Mouse (Mus musculus) neural tube, embryonic 13.5 days (tissue): ENCODE results near the gene Tgfbr3. TPM values are rescaled to one million over a fixed set of nuclear protein-coding genes. Genes with fewer than 3 reads are reported as not detected.

Experiments used
- ATAC-seq: fragments of 200-750 bp; cut with Nextera tagmentation; 2 replicates; pipeline ENCODE4 v1.8.0; 2017; ENCODE audit warnings: low read depth, mild to moderate bottlenecking, moderate TSS enrichment, moderate library complexity
- H3K27ac ChIP-seq: fragments of 300-500 bp; sonication (generic); replicated peaks from 2 replicates; pipeline ENCODE4 v1.5.1; 2015; ENCODE audit warnings: moderate library complexity, mild to moderate bottlenecking, inconsistent platforms
- H3K27me3 ChIP-seq: fragments of 300-500 bp; sonication (generic); 2 replicates; pipeline ENCODE4 v1.6.1; 2015; ENCODE audit warnings: mild to moderate bottlenecking, inconsistent platforms
- H3K36me3 ChIP-seq: fragments of 300-500 bp; sonication (generic); 2 replicates; pipeline ENCODE4 v1.6.1; 2015; ENCODE audit warnings: mild to moderate bottlenecking, inconsistent platforms
- H3K4me1 ChIP-seq: fragments of 300-500 bp; sonication (generic); replicated peaks from 2 replicates; pipeline ENCODE4 v1.6.1; 2015; ENCODE audit warnings: inconsistent platforms
- H3K4me2 ChIP-seq: fragments of 300-500 bp; sonication (generic); 2 replicates; pipeline ENCODE4 v1.6.1; 2015; ENCODE audit warnings: inconsistent platforms, mild to moderate bottlenecking, moderate library complexity
- H3K4me3 ChIP-seq: fragments of 300-500 bp; sonication (generic); 2 replicates; pipeline ENCODE4 v1.5.1; 2015; ENCODE audit warnings: mild to moderate bottlenecking, inconsistent platforms
- H3K9ac ChIP-seq: fragments of 300-500 bp; sonication (generic); 2 replicates; pipeline ENCODE4 v1.6.1; 2015; ENCODE audit warnings: moderate library complexity, mild to moderate bottlenecking, inconsistent platforms
- H3K9me3 ChIP-seq: fragments of 300-500 bp; sonication (generic); 2 replicates; pipeline ENCODE4 v1.6.1; 2016; ENCODE audit warnings: inconsistent platforms
- WGBS: fragments of 180-500 bp; shearing (Covaris S2); methylation state at CpG from one replicate; pipeline ENCODE4 v1.1.7; 2015; 5-methylcytosine and 5-hydroxymethylcytosine counted together
- polyA plus RNA-seq: library from polyadenylated mRNA; unstranded; fragments of >200 nt; fragmentation: Nextera tagmentation; extraction: Ambion mirVana; gene quantifications from 2 replicates; pipeline ENCODE4 v1.2.1, GENCODE M21; 2015

Tgfbr3 gene
- polyA plus RNA-seq, 1 experiment from 2014 or later: 6.9 TPM

DNA sequence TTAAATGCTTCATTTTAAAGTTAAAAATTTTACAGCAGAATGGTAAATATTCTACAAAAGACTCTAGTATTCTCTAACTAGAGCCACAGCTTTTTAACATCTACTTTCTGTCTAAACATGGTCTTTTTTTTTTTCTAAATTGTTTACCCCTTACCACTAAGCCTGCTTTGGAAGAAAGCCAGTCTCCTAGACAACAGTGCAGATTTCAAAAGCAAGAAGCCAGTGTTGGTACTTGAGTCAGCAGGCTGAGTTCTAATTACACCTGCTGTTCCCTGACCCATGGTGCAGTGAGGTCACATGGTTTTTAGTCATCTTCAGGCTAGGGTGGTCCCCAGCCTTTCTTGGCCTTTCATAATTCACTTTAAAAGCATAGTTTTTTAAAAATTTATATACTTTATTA is 115.2 kb downstream of the Tgfbr3 start:
- Histone ChIP-seq H3K9ac (no peak overlapping the region), H3K36me3 (no peaks in the 10 kb centered on the region), H3K27me3 (no peaks in the 10 kb centered on the region), H3K4me3 (no peak overlapping the region), H3K4me2 (no peak overlapping the region), H3K4me1 (peaks cover 26% of the 10 kb centered on the region), H3K27ac (no peak overlapping the region), H3K9me3 (no peaks in the 10 kb centered on the region)
- ATAC-seq: no peak

DNA sequence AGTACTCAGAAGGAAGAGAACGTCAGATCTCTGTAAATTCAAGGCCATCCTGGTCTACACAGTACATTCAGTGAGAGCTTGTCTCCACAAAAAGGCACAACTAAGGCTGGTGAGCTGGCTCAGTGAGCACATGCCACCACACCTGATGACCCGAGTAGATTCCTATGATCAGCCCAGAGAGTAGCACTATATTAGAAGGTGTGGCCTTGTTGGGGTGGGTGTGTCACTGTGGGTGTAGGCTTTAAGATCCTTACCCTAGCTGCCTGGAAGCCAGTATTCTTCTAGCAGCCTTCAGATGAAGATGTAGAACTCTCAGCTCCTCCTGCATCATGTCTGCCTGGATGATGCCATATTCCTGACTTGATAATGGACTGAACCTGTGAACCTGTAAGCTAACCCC is 115.9 kb downstream of the Tgfbr3 start:
- Histone ChIP-seq H3K4me1 (peaks cover 26% of the 10 kb centered on the region), H3K27ac (no peak overlapping the region), H3K9me3 (no peaks in the 10 kb centered on the region), H3K36me3 (no peaks in the 10 kb centered on the region), H3K4me3 (no peak overlapping the region), H3K9ac (no peak overlapping the region), H3K27me3 (no peaks in the 10 kb centered on the region), H3K4me2 (no peak overlapping the region)
- 88% methylated on average over 2 of the region's 2 CpGs for WGBS
- ATAC-seq: no peak

DNA sequence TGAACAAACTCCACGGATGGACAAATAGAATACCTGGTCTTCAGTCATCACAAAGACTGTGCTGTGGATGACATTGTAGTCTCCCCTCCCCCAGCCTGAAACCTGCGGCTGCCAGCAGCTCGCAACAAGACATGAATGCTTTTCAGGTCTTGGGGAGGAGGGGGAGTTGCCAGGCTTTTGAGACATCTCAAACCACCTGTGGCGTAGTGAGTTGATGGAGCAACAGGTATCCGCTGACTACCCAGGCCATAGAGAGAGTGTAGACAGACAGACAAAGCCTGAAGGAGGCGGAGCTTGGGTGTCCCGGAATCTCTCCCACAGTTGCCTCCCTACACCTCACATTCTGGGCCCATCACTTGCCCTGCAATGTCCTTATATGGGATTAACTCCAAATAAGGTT is 117.6 kb downstream of the Tgfbr3 start:
- H3K4me2 ChIP-seq: no peak overlapping the region
- H3K36me3 ChIP-seq: no peaks in the 10 kb centered on the region
- H3K9ac ChIP-seq: no peak overlapping the region
- H3K9me3 ChIP-seq: no peaks in the 10 kb centered on the region
- H3K4me3 ChIP-seq: no peak overlapping the region
- no peaks in the 10 kb centered on the region for H3K27me3 ChIP-seq
- H3K27ac ChIP-seq: no peak overlapping the region
- WGBS: 67% methylated on average over 7 of the region's 7 CpGs
- H3K4me1 ChIP-seq: peaks cover 29% of the 10 kb centered on the region
- ATAC-seq: no peak

DNA sequence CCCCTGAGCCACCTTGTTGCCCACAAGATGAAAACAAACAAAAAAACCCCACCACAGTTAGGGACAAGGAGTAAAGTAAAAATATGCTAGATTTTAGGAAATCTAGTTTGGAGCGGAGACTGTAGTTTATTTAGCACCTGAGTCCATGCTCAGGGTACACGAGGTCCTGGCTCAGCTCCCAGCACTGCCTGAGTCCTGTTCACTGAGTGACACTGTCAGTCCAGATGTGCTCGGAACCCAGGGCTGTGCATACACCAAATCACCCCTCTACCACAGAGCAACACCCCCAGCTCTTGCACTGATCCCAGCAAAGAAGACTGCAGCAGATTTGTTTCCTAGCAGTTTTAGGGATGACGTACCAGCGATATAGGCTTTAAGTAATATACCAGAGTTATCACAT is 119.6 kb downstream of the Tgfbr3 start:
- H3K9me3 ChIP-seq: no peaks in the 10 kb centered on the region
- no peak overlapping the region for H3K27ac ChIP-seq
- H3K4me3 ChIP-seq: no peak overlapping the region
- H3K36me3 ChIP-seq: no peaks in the 10 kb centered on the region
- H3K4me2 ChIP-seq: no peak overlapping the region
- ATAC-seq: no peak
- WGBS: 82% methylated on average over 5 of the region's 5 CpGs
- peaks cover 33% of the 10 kb centered on the region for H3K4me1 ChIP-seq
- no peaks in the 10 kb centered on the region for H3K27me3 ChIP-seq
- no peak overlapping the region for H3K9ac ChIP-seq

DNA sequence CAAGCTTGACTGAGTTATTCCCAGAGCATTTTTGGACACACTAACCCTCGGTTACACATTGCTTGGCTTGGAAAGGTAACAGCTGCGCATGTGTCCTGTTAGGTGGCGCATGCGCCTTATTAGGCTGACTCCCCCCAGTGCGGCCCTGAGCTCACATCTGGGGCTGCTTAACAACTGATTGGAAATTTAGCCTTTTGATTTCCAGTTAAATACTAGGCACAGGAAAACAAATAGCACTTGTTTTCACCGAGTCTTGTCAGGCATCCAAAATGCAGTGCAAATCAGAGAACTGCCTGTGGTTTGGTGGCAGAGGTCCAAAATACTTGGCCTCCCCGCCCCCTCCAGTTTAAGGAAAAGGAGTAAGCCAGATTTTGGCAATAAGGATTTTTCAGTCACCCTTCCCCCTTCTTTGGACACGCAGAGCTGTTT is 121.5 kb downstream of the Tgfbr3 start:
- peak overlapping the region; percentile 46 for H3K27ac ChIP-seq
- no peak overlapping the region for H3K4me3 ChIP-seq
- WGBS: 38% methylated on average over 8 of the region's 8 CpGs
- H3K9ac ChIP-seq: no peak overlapping the region
- no peaks in the 10 kb centered on the region for H3K9me3 ChIP-seq
- ATAC-seq: peak; percentile 88
- H3K4me2 ChIP-seq: peak overlapping the region; percentile 29
- no peaks in the 10 kb centered on the region for H3K36me3 ChIP-seq
- peaks cover 32% of the 10 kb centered on the region for H3K4me1 ChIP-seq
- H3K27me3 ChIP-seq: no peaks in the 10 kb centered on the region; the same call in 1 of the 2 replicates

DNA sequence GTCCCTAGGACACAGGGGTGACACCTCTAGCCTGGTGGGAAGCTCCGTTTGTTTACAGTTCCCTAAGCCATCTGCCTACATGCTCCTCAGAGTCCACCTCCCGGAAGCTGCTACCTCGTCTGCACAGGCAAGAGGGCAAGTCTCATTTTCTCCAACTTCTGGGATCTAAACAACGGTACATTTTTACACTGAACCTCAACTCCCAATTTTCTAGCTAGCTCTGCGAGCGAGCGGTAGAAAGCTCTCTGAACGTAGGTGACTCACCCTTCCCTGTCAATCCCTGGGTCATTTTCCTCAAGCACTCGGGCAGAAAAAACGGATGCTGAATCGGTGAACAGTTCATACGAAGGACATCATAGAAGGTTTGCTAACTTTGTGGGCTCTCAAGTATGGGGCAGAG is 122.1 kb downstream of the Tgfbr3 start:
- Histone ChIP-seq H3K36me3 (no peaks in the 10 kb centered on the region), H3K4me1 (peaks cover 27% of the 10 kb centered on the region), H3K9me3 (no peaks in the 10 kb centered on the region), H3K4me3 (no peak overlapping the region), H3K4me2 (peak overlapping the region; percentile 29), H3K9ac (no peak overlapping the region), H3K27me3 (no peaks in the 10 kb centered on the region; the same call in 1 of the 2 replicates), H3K27ac (peak overlapping the region; percentile 46)
- ATAC-seq: no peak
- 64% methylated on average over 12 of the region's 12 CpGs for WGBS

DNA sequence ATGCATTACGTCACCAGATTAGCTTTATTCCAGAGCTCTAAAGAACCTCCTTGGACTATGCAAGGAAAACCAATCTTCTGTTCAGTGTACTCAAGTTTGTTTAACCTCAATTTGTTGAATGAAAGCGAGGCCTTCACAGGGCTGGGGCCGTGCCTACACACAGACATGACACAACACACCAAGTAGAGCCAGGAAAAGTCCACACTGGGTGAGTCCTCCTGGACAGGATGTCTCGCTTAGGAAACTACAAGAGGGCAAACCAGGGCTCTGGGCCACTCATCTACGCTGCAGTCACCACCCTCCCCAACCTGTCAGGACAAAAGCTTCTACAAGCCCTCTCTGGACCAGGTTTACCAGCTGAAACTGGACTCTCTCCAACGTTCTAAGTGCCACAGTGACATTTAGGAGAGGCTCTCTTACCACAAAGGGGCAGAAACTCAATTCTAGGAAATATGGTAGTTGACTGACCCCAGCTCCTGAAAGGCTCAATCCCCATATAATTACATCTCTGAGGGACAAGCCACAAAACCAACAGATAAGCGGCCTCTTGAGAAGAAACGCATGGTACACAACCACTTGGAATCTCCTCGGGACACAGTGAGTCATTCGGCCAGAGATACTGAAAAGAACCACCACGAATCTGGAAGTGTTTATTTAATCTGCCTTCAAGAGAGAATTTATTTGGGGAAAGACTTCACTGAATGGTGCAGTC is 122.6 kb downstream of the Tgfbr3 start:
- peaks cover 22% of the 10 kb centered on the region for H3K4me1 ChIP-seq
- H3K27ac ChIP-seq: 0 out of 2 replicates have a peak overlapping the region, but pooled peaks have one; percentile 23
- no peaks in the 10 kb centered on the region for H3K36me3 ChIP-seq
- H3K4me3 ChIP-seq: no peak overlapping the region
- no peaks in the 10 kb centered on the region for H3K9me3 ChIP-seq
- 70% methylated on average over 11 of the region's 11 CpGs for WGBS
- ATAC-seq: no peak
- peak overlapping the region; percentile 29; the same call in 1 of the 2 replicates for H3K4me2 ChIP-seq
- no peak overlapping the region for H3K9ac ChIP-seq
- H3K27me3 ChIP-seq: no peaks in the 10 kb centered on the region; the same call in 1 of the 2 replicates

DNA sequence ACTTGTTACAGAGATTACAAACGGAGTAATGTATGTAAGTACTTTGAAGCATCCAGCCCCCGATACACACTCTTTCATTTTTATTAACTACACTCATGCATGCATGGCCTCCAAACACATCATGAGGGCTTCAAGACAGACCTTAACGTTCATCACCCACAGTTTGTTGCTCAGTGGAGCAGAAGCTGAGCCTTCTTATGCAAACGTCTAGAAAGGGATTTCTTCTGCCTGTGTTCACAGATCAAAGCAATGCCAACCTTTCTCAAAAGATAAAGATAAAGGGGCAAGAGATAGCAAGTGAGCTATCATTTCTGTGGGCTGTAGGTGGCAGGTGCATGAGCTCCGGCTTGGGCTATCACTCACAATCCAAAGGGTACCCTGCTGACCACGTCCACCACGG is 123.7 kb downstream of the Tgfbr3 start:
- WGBS: 86% methylated on average over 7 of the region's 7 CpGs
- H3K9ac ChIP-seq: no peak overlapping the region

DNA sequence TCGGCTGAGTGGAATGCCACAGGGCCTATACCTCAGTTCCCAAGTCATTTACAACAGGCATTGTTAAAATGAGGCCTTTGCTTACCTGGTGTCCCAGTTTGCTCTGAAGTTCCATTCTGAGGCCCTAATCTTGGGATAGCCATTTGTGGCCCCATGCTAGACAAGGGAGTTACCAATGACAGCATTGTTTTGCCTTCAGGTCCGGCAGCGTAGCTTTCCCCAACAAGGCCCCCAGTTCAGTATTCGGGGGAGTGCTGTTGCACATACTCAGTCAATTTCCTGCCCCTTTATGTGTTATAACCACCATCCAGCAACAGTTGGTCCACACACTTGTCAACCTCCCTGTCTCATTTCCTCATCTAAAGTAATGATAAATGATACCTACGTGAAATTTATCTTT is 124.2 kb downstream of the Tgfbr3 start:
- H3K4me2 ChIP-seq: no peak overlapping the region
- H3K27ac ChIP-seq: no peak overlapping the region
- WGBS: 84% methylated on average over 5 of the region's 5 CpGs
- no peaks in the 10 kb centered on the region for H3K36me3 ChIP-seq
- H3K9ac ChIP-seq: no peak overlapping the region
- no peaks in the 10 kb centered on the region; the same call in 1 of the 2 replicates for H3K27me3 ChIP-seq
- no peak for ATAC-seq
- H3K4me3 ChIP-seq: no peak overlapping the region
- H3K9me3 ChIP-seq: no peaks in the 10 kb centered on the region
- peaks cover 22% of the 10 kb centered on the region for H3K4me1 ChIP-seq

More for the DNA sequence above, 123.7 kb downstream of the Tgfbr3 start:
- no peak overlapping the region for H3K4me2 ChIP-seq
- H3K27me3 ChIP-seq: no peaks in the 10 kb centered on the region; the same call in 1 of the 2 replicates
- ATAC-seq: no peak
- H3K4me3 ChIP-seq: no peak overlapping the region
- peaks cover 22% of the 10 kb centered on the region for H3K4me1 ChIP-seq
- H3K27ac ChIP-seq: no peak overlapping the region
- no peaks in the 10 kb centered on the region for H3K9me3 ChIP-seq
- H3K36me3 ChIP-seq: no peaks in the 10 kb centered on the region

DNA sequence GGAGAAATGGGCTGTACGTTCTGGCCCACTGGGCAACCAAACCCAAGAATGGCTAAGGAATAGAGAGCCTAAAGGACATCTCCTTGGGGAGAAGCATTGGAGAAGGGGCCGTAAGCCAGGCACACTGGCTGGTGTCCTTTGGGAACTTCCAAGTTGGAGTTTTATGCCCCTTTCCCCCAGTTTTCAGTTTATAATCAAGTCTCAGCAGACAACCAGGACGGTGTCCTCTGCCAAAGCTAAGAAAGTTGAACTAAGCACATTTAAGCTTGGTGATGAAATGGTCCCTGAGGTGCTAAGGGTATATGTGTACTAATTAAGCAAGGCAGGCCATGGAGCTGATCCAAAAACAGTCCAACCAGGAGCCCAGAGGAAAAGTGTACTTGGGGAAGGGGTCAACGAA is 124.6 kb downstream of the Tgfbr3 start:
- Histone ChIP-seq H3K4me3 (no peak overlapping the region), H3K27me3 (no peaks in the 10 kb centered on the region; the same call in 1 of the 2 replicates), H3K4me2 (no peak overlapping the region), H3K9ac (no peak overlapping the region), H3K4me1 (peaks cover 23% of the 10 kb centered on the region), H3K27ac (no peak overlapping the region), H3K9me3 (no peaks in the 10 kb centered on the region), H3K36me3 (no peaks in the 10 kb centered on the region)
- ATAC-seq: no peak
- 91% methylated on average over 4 of the region's 4 CpGs for WGBS

DNA sequence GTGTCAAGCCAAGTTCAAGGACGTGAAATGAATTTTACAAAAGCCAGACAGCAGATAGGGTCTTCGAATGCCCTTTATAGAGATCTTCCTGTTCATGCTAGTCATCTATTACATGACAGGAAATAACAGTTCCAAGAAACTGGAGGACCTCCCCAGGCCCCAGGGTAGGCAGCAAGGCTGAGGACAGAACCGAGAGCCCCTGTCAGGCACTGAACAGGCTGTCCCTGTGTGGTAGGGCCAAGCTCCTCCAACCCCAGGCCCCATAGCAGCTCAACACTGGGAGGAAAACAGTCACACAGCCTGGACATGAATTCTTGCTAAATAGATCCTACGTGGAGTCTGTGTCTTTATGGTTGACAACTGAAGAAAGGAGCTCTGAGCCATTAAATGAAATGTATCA is 125.3 kb downstream of the Tgfbr3 start:
- Histone ChIP-seq H3K4me1 (peaks cover 30% of the 10 kb centered on the region), H3K4me2 (no peak overlapping the region), H3K4me3 (no peak overlapping the region), H3K9me3 (no peaks in the 10 kb centered on the region), H3K36me3 (no peaks in the 10 kb centered on the region), H3K27ac (no peak overlapping the region), H3K27me3 (no peaks in the 10 kb centered on the region; the same call in 1 of the 2 replicates), H3K9ac (no peak overlapping the region)
- 84% methylated on average over 4 of the region's 4 CpGs for WGBS
- no peak for ATAC-seq

DNA sequence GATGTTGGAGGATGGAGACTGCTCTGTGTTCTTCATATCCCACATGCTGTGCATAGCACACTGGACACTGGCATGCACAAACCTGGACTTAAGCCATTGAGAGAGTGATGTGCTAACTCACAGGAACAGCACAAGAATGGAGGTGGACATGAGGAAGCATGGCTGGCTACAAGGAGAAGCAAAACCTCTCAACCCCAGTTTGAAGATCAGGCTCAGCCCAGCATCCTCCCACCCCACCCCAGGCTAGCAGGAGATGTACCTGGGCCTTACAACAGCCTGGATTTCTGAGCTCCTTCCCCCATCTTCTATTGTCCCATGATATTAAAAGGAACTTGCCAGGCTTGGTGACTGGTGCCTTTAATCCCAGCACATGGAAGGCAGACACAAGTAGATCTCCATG is 126.1 kb downstream of the Tgfbr3 start:
- no peaks in the 10 kb centered on the region; the same call in 1 of the 2 replicates for H3K27me3 ChIP-seq
- no peak for ATAC-seq

DNA sequence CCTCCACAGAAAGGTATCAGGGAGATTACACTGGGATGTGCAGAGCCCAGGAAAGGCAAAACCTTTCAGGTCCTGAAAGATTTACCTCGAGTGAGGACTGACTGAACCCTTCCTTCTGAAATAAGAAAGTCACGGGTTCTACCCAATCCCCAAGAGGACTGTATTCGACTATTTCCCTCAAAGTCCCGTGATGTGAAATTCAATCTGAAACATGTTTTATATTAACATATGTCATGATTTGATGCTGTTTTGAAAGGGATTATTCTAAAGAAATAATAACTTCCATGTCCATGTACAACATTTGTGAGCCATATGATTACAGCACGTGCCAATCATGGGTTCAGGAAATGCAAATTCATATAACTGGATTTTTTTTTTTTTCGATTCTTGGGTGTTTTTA is 126.6 kb downstream of the Tgfbr3 start:
- H3K9me3 ChIP-seq: no peaks in the 10 kb centered on the region
- WGBS: 83% methylated on average over 6 of the region's 6 CpGs
- H3K4me3 ChIP-seq: no peak overlapping the region
- no peak overlapping the region for H3K27ac ChIP-seq
- no peaks in the 10 kb centered on the region for H3K36me3 ChIP-seq
- H3K9ac ChIP-seq: no peak overlapping the region
- no peak overlapping the region for H3K4me2 ChIP-seq
- no peak for ATAC-seq
- H3K4me1 ChIP-seq: peaks cover 31% of the 10 kb centered on the region
- no peaks in the 10 kb centered on the region; the same call in 1 of the 2 replicates for H3K27me3 ChIP-seq

More for the DNA sequence above, 126.1 kb downstream of the Tgfbr3 start:
- no peaks in the 10 kb centered on the region for H3K36me3 ChIP-seq
- H3K9ac ChIP-seq: no peak overlapping the region
- no peak overlapping the region for H3K4me2 ChIP-seq
- no peak overlapping the region for H3K4me3 ChIP-seq
- H3K4me1 ChIP-seq: peaks cover 36% of the 10 kb centered on the region
- no peak overlapping the region for H3K27ac ChIP-seq
- no peaks in the 10 kb centered on the region for H3K9me3 ChIP-seq
